Mouse (Mus musculus): Measurements from ENCODE around the gene Nudt1.
"Not testable (repeated sequence)": the region's sequence is repeated elsewhere in the genome, so short reads cannot be mapped to it uniquely, and the experiment has no call there.

Gene Nudt1

GRCm38 (mm10) chr5:140342880-140343279 lies 21.4 kb downstream of the Nudt1 start:
- no peak for DNase-seq (ENCODE audit: low spot score in 2 of 2)

GRCm38 (mm10) chr5:140345244-140345643 lies 23.8 kb downstream of the Nudt1 start:
- no peak for DNase-seq (ENCODE audit: low spot score in 2 of 2)

GRCm38 (mm10) chr5:140346050-140346449 lies 24.6 kb downstream of the Nudt1 start:
- DNase-seq (ENCODE audit: low spot score in 2 of 2) = no peak

- no peak for DNase-seq (ENCODE audit: low spot score in 2 of 2)
Observed at GRCm38 (mm10) chr5:140349882-140350281, 28.4 kb downstream of the Nudt1 start.

- DNase-seq (ENCODE audit: low spot score in 2 of 2) = no peak
Observed at GRCm38 (mm10) chr5:140350731-140351497, 29.5 kb downstream of the Nudt1 start.

- DNase-seq (ENCODE audit: low spot score in 2 of 2) = no peak
Observed at GRCm38 (mm10) chr5:140352352-140352751, 30.9 kb downstream of the Nudt1 start.

- DNase-seq (ENCODE audit: low spot score in 2 of 2) = no peak
Observed at GRCm38 (mm10) chr5:140355934-140356333, 34.5 kb downstream of the Nudt1 start.

GRCm38 (mm10) chr5:140357466-140357865 lies 36.0 kb downstream of the Nudt1 start:
- no peak for DNase-seq (ENCODE audit: low spot score in 2 of 2)

GRCm38 (mm10) chr5:140359930-140360674 lies 38.6 kb downstream of the Nudt1 start:
- DNase-seq (ENCODE audit: low spot score in 2 of 2) = no peak

GRCm38 (mm10) chr5:140364415-140364814 lies 43.0 kb downstream of the Nudt1 start:
- no peak for DNase-seq (ENCODE audit: low spot score in 2 of 2)

GRCm38 (mm10) chr5:140368126-140368525 lies 46.7 kb downstream of the Nudt1 start:
- not testable (repeated sequence) for DNase-seq (ENCODE audit: low spot score in 2 of 2)

GRCm38 (mm10) chr5:140368926-140369325 lies 47.5 kb downstream of the Nudt1 start:
- DNase-seq (ENCODE audit: low spot score in 2 of 2) = no peak

GRCm38 (mm10) chr5:140369466-140369865 lies 48.0 kb downstream of the Nudt1 start:
- DNase-seq (ENCODE audit: low spot score in 2 of 2) = no peak

- no peak for DNase-seq (ENCODE audit: low spot score in 2 of 2)
Observed at GRCm38 (mm10) chr5:140370446-140371254, 49.2 kb downstream of the Nudt1 start.

GRCm38 (mm10) chr5:140371671-140372070 lies 50.2 kb downstream of the Nudt1 start:
- DNase-seq (ENCODE audit: low spot score in 2 of 2) = no peak

GRCm38 (mm10) chr5:140373711-140374110 lies 52.3 kb downstream of the Nudt1 start:
- no peak for DNase-seq (ENCODE audit: low spot score in 2 of 2)

- no peak for DNase-seq (ENCODE audit: low spot score in 2 of 2)
Observed at GRCm38 (mm10) chr5:140374226-140374625, 52.8 kb downstream of the Nudt1 start.

GRCm38 (mm10) chr5:140375249-140375829 lies 53.9 kb downstream of the Nudt1 start:
- no peak for DNase-seq (ENCODE audit: low spot score in 2 of 2)

GRCm38 (mm10) chr5:140378121-140378853 lies 56.8 kb downstream of the Nudt1 start:
- no peak for DNase-seq (ENCODE audit: low spot score in 2 of 2)

- no peak for DNase-seq (ENCODE audit: low spot score in 2 of 2)
Observed at GRCm38 (mm10) chr5:140379299-140379698, 57.8 kb downstream of the Nudt1 start.

- no peak for DNase-seq (ENCODE audit: low spot score in 2 of 2)
Observed at GRCm38 (mm10) chr5:140381156-140381555, 59.7 kb downstream of the Nudt1 start.

Data from urinary bladder, postnatal 4 days (tissue).